Mouse (Mus musculus) stomach, embryonic 16.5 days (tissue): ENCODE measurements around the gene Pbx4. TPM values are rescaled to one million over a fixed set of nuclear protein-coding genes. Genes with fewer than 3 reads are reported as not detected.

Experiments
- polyA plus RNA-seq: library from polyadenylated mRNA; unstranded; fragments of >200 nt; fragmentation: Nextera tagmentation; extraction: Ambion mirVana; gene quantifications from 2 replicates; pipeline ENCODE4 v1.2.1, GENCODE M21; 2015

Pbx4 gene
- polyA plus RNA-seq, 1 experiment from 2014 or later, result 3.1 TPM

Other genes with a start within 250 kb of the Pbx4 start
- 19.9 and 20.8 TPM in 2 replicates for gene Zfp868, start 206.9 kb upstream of the Pbx4 start, polyA plus RNA-seq
- gene Zfp964, start 178.0 kb upstream of the Pbx4 start, polyA plus RNA-seq, result 1.9 TPM in 2 replicates
- gene Zfp869, start 121.8 kb upstream of the Pbx4 start, polyA plus RNA-seq, result 22.8 and 28.9 TPM in 2 replicates
- 5.3 and 5.4 TPM in 2 replicates for gene Zfp963, start 82.5 kb upstream of the Pbx4 start, polyA plus RNA-seq
- 0.55 TPM in 1 of 2 replicates, not detected in the other for gene Gm20422, start 57.6 kb upstream of the Pbx4 start, polyA plus RNA-seq
- gene Atp13a1, start 41.3 kb upstream of the Pbx4 start, polyA plus RNA-seq, result 45.6 and 46.6 TPM in 2 replicates
- gene Zfp866, start 41.3 kb upstream of the Pbx4 start, polyA plus RNA-seq, result 24.1 and 25.8 TPM in 2 replicates
- 10.0 and 11.0 TPM in 2 replicates for gene Gmip, start 23.8 kb upstream of the Pbx4 start, polyA plus RNA-seq
- 0.22 and 0.35 TPM in 2 replicates for gene Lpar2, start 10.1 kb upstream of the Pbx4 start, polyA plus RNA-seq
- gene Cilp2, start 55.2 kb downstream of the Pbx4 start, polyA plus RNA-seq, result 0.37 and 0.59 TPM in 2 replicates
- 2.1 and 2.3 TPM in 2 replicates for gene Tssk6, start 69.7 kb downstream of the Pbx4 start, polyA plus RNA-seq
- gene Ndufa13, start 70.1 kb downstream of the Pbx4 start, polyA plus RNA-seq, result 170 and 193 TPM in 2 replicates
- 3.0 and 3.2 TPM in 2 replicates for gene Yjefn3, start 70.2 kb downstream of the Pbx4 start, polyA plus RNA-seq
- gene Gatad2a, start 163.9 kb downstream of the Pbx4 start, polyA plus RNA-seq, result 29.7 and 32.3 TPM in 2 replicates
- 46.1 and 46.7 TPM in 2 replicates for gene Mau2, start 210.2 kb downstream of the Pbx4 start, polyA plus RNA-seq
- 39.1 and 42.0 TPM in 2 replicates for gene Sugp1, start 210.3 kb downstream of the Pbx4 start, polyA plus RNA-seq
- gene Tm6sf2, start 240.4 kb downstream of the Pbx4 start, polyA plus RNA-seq, result 8.4 and 11.6 TPM in 2 replicates